Mouse (Mus musculus) urinary bladder, adult 18-20 months (tissue): Measurements from ENCODE around the gene Cyp2b10.
"Not testable (repeated sequence)": the region's sequence is repeated elsewhere in the genome, so short reads cannot be mapped to it uniquely, and the experiment has no call there.

Experiments
- DNase-seq, 2 experiments: peaks; one replicate each; pipeline ENCODE4 v3.0.0; 2022; ENCODE audit warnings: low spot score in 2 of 2, mixed read lengths in 2 of 2

The Cyp2b10 gene

GRCm38 (mm10) chr7:25910046-25910445 lies 12.6 kb downstream of the Cyp2b10 start:
- DNase-seq = no peak

GRCm38 (mm10) chr7:25916116-25916515 lies 18.7 kb downstream of the Cyp2b10 start:
- no peak for DNase-seq

- DNase-seq = not testable (repeated sequence)
These were observed 19.9 kb downstream of the Cyp2b10 start for GRCm38 (mm10) chr7:25917271-25917670.

GRCm38 (mm10) chr7:25919467-25919866 lies 22.0 kb downstream of the Cyp2b10 start:
- no peak for DNase-seq

- DNase-seq = no peak
These were observed 47.9 kb downstream of the Cyp2b10 start for GRCm38 (mm10) chr7:25945274-25945673.
